9 mouse cellular contexts compared by ENCODE assay signal in genomic region chr9:117234726-117235075, GRCm38 (mm10).
"Had no signal": no experiment of that assay in that cellular context is flagged by ENCODE, and none has a peak within 500 bp of the region (broad histone marks: within the 10 kb centered on the region; RNA-seq: fewer than 3 reads in every experiment).

No protein-coding gene starts in this region.

- H3K27ac ChIP-seq: left cerebral cortex, adult 2 months; limb, embryonic 15.5 days; liver, embryonic 12.5 days; midbrain, embryonic 13.5 days had no signal

- H3K4me2 ChIP-seq: limb, embryonic 15.5 days; liver, embryonic 12.5 days; midbrain, embryonic 13.5 days had no signal

- H3K4me3 ChIP-seq: left cerebral cortex, adult 2 months; limb, embryonic 15.5 days; liver, embryonic 12.5 days; midbrain, embryonic 13.5 days had no signal

- H3K9me3 ChIP-seq: limb, embryonic 15.5 days; liver, embryonic 12.5 days; midbrain, embryonic 13.5 days had no signal

- H3K4me1 ChIP-seq: liver, embryonic 12.5 days; midbrain, embryonic 13.5 days had no signal

- DNase-seq: kidney, adult 11 months; kidney, adult 9 months; kidney, postnatal 14 days; right cerebral cortex, postnatal 25 days; thymus, postnatal 4 days had no signal

- H3K9ac ChIP-seq: limb, embryonic 15.5 days; liver, embryonic 12.5 days; midbrain, embryonic 13.5 days had no signal

- ATAC-seq: liver, embryonic 12.5 days; midbrain, embryonic 13.5 days had no signal

- H3K27me3 ChIP-seq: limb, embryonic 15.5 days; liver, embryonic 12.5 days; midbrain, embryonic 13.5 days had no signal

- H3K36me3 ChIP-seq: liver, embryonic 12.5 days; midbrain, embryonic 13.5 days had no signal
